Mouse (Mus musculus) liver, postnatal 0 days (tissue): ENCODE results near the gene Adam10.

ENCODE experiments used
- CTCF ChIP-seq: sonication (generic); IDR thresholded peaks from 2 replicates; pipeline ENCODE4 v1.5.1; 2016; ENCODE audit warnings: antibody characterized with exemption, low read depth
- EP300 ChIP-seq: IDR thresholded peaks from 2 replicates; pipeline ENCODE4 v1.6.1; 2016; ENCODE audit warnings: antibody characterized with exemption, low read depth, mild to moderate bottlenecking

DNA sequence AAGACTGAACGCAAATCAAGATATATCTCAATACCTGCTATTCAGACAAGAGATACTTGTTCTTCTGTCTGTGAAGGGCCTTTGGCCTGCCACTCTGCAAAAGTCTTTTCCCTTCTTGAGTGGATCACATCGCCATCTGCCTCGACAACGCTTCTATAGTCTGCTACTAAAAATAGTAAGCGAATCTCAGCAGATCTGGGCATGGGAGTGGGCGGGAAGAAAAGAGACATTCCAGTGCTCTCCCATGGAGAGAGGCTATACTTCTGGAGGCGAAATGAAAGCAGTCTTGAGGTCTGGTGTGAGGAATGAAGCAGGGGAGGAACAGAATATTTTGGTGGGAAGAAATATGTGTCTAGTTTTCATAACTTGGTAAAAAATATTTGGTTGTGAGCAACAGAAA is 109.9 kb downstream of the Adam10 start:
- TF ChIP-seq CTCF (no peak), EP300 (no peak)
